Mouse (Mus musculus) liver, embryonic 11.5 days (tissue): Measurements from ENCODE around the gene Cwc22. TPM values are rescaled to one million over a fixed set of nuclear protein-coding genes. Genes with fewer than 3 reads are reported as not detected.

Experiments
- ATAC-seq: fragments of 200-750 bp; cut with Nextera tagmentation; replicated peaks from 2 replicates; pipeline ENCODE4 v1.8.0; 2017; ENCODE audit warnings: moderate number of reproducible peaks, mild to moderate bottlenecking, moderate TSS enrichment, moderate library complexity; ENCODE audit not compliant: low FRiP score
- DNase-seq: peaks from one replicate; pipeline ENCODE4 v3.0.0-alpha.2; 2017; ENCODE audit warnings: low spot score
- H3K27ac ChIP-seq: fragments of 300-500 bp; sonication (generic); 2 replicates; pipeline ENCODE4 v1.5.1; 2014; ENCODE audit warnings: mild to moderate bottlenecking, low read depth, low read length, control low read depth
- H3K27me3 ChIP-seq: fragments of 300-500 bp; sonication (generic); replicated peaks from 2 replicates; pipeline ENCODE4 v1.6.1; 2014; ENCODE audit warnings: low read length, mixed read lengths; ENCODE audit not compliant: control insufficient read depth, insufficient read depth
- H3K36me3 ChIP-seq: fragments of 300-500 bp; sonication (generic); 2 replicates; pipeline ENCODE4 v1.6.1; 2014; ENCODE audit warnings: mild to moderate bottlenecking, low read length, moderate library complexity, mixed read lengths; ENCODE audit not compliant: control insufficient read depth, insufficient read depth
- H3K4me1 ChIP-seq: fragments of 300-500 bp; sonication (generic); replicated peaks from 2 replicates; pipeline ENCODE4 v1.6.1; 2014; ENCODE audit warnings: low read length, mixed read lengths; ENCODE audit not compliant: control insufficient read depth, insufficient read depth
- H3K4me2 ChIP-seq: fragments of 300-500 bp; sonication (generic); 2 replicates; pipeline ENCODE4 v1.6.1; 2014; ENCODE audit warnings: mild to moderate bottlenecking, control low read depth, moderate library complexity
- H3K4me3 ChIP-seq: fragments of 300-500 bp; sonication (generic); 2 replicates; pipeline ENCODE4 v1.5.1; 2014; ENCODE audit warnings: low read depth, low read length, control low read depth
- H3K9ac ChIP-seq: fragments of 300-500 bp; sonication (generic); 2 replicates; pipeline ENCODE4 v1.6.1; 2014; ENCODE audit warnings: low read depth, low read length, control low read depth
- H3K9me3 ChIP-seq: fragments of 300-500 bp; sonication (generic); 2 replicates; pipeline ENCODE4 v1.6.1; 2016; ENCODE audit warnings: low read length, inconsistent platforms, mixed read lengths; ENCODE audit not compliant: control insufficient read depth
- WGBS: fragments of 180-500 bp; shearing (Covaris S2); extraction: QIAGEN DNeasy Blood & Tissue Kit; methylation state at CpG from one replicate; pipeline ENCODE4 v1.1.7; 2014; 5-methylcytosine and 5-hydroxymethylcytosine counted together
- polyA plus RNA-seq: library from polyadenylated mRNA; unstranded; fragments of >200 nt; fragmentation: Nextera tagmentation; extraction: Ambion mirVana; gene quantifications from 2 replicates; pipeline ENCODE4 v1.2.1, GENCODE M21; 2014

The Cwc22 gene
- polyA plus RNA-seq, 1 experiment from 2014 or later = 35.1 TPM

DNA sequence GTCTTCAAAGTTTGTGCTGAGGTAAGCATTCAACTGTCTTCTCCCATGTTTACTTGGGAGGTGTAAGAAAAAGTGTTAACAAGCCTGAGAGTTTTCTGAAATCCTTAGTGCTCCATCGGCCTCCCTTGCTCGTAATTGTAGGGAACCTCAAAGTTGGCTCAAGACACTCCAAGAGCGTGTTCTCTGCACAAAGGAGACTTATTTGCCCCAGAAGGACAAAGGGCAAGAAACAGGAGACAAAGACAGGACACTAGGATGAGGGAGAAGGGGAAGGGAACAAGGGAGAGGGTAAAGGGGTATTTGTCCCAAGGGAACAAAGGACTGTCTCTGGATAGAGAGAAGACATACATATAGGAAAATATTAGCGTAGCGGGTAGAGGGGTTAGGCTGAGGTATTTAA is 1.9 kb downstream of the Cwc22 start:
- Histone ChIP-seq H3K9ac (no peak overlapping the region), H3K9me3 (no peaks in the 10 kb centered on the region), H3K27me3 (no peaks in the 10 kb centered on the region), H3K36me3 (0 out of 2 replicates have a peak, but pooled peaks cover 2% of the 10 kb centered on the region), H3K4me3 (no peak overlapping the region), H3K27ac (no peak overlapping the region), H3K4me2 (no peak overlapping the region), H3K4me1 (peaks cover 3% of the 10 kb centered on the region)
- DNase-seq = no peak
- 95% methylated on average over 5 of the region's 5 CpGs for WGBS
- no peak for ATAC-seq

- ATAC-seq = no peak
- WGBS = 90% methylated on average over 2 of the region's 2 CpGs
- no peak overlapping the region for H3K4me3 ChIP-seq
- H3K4me1 ChIP-seq = peaks cover 3% of the 10 kb centered on the region
- H3K27me3 ChIP-seq = no peaks in the 10 kb centered on the region
- H3K9me3 ChIP-seq = no peaks in the 10 kb centered on the region
- DNase-seq = no peak
- H3K4me2 ChIP-seq = no peak overlapping the region
- peaks cover 2% of the 10 kb centered on the region; the same call in 1 of the 2 replicates for H3K36me3 ChIP-seq
- H3K9ac ChIP-seq = no peak overlapping the region
- no peak overlapping the region for H3K27ac ChIP-seq
These were observed 4.2 kb downstream of the Cwc22 start for GRCm38 (mm10) chr2:77941944-77942343.

GRCm38 (mm10) chr2:77938317-77938716 is 7.9 kb downstream of the Cwc22 start:
- peaks cover 17% of the 10 kb centered on the region; the same call in 1 of the 2 replicates for H3K36me3 ChIP-seq
- no peaks in the 10 kb centered on the region for H3K9me3 ChIP-seq
- no peak overlapping the region for H3K4me3 ChIP-seq
- WGBS = 90% methylated on average over 4 of the region's 4 CpGs
- H3K4me1 ChIP-seq = no peaks in the 10 kb centered on the region
- DNase-seq (no peak), ATAC-seq (no peak)
- H3K9ac ChIP-seq = no peak overlapping the region
- no peak overlapping the region for H3K27ac ChIP-seq
- H3K4me2 ChIP-seq = no peak overlapping the region
- H3K27me3 ChIP-seq = no peaks in the 10 kb centered on the region

- WGBS = 91% methylated on average over 3 of the region's 3 CpGs
- Histone ChIP-seq H3K4me3 (no peak overlapping the region), H3K9me3 (no peaks in the 10 kb centered on the region), H3K4me2 (no peak overlapping the region), H3K9ac (no peak overlapping the region), H3K27ac (no peak overlapping the region), H3K36me3 (peaks cover 17% of the 10 kb centered on the region; the same call in 1 of the 2 replicates), H3K27me3 (no peaks in the 10 kb centered on the region), H3K4me1 (no peaks in the 10 kb centered on the region)
- ATAC-seq = no peak
- DNase-seq = no peak
These were observed 8.4 kb downstream of the Cwc22 start for GRCm38 (mm10) chr2:77937818-77938217.

- Histone ChIP-seq H3K9ac (no peak overlapping the region), H3K27me3 (no peaks in the 10 kb centered on the region), H3K27ac (no peak overlapping the region), H3K4me1 (no peaks in the 10 kb centered on the region), H3K36me3 (peaks cover 32% of the 10 kb centered on the region), H3K9me3 (no peaks in the 10 kb centered on the region), H3K4me2 (no peak overlapping the region), H3K4me3 (no peak overlapping the region)
- WGBS = 93% methylated on average over 4 of the region's 4 CpGs
- ATAC-seq (no peak), DNase-seq (no peak)
These were observed 12.0 kb downstream of the Cwc22 start for GRCm38 (mm10) chr2:77934138-77934537.

DNA sequence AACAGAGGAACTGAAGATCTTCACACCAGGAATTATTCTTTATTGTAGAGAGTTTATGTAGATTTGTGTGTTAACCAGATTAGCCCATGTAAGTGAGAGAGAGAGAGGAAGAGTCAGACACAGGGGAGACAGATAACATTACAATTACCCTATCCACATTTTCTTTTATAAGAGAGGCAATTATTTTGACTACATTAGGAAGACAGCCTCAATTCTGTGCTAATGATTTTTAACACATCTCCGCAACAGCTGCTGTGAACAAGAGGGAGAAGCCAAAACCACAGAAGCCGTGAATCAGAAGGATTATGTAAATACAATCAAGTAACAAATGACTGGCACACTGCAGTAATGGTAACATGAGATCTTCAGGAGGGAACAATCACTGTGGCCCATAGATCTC is 12.5 kb downstream of the Cwc22 start:
- WGBS = 86% methylated on average over 2 of the region's 2 CpGs

DNA sequence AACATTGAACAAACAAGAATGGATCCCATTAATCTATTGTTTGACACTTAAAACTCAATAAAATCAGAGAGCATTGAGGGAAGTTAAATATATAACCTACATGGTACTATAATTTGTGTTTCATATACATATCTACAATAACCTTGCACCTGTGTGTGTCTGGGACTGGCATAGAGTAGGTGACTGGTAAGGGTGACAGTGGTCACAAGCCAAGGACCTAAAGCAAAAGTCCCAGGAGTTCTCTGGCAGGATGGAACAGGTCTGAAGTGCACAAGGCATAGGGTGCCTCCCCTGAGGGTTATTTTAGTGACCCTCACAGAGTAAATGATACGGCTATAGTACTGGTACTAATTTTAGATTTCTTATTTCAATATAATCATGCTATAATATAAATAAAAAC is 14.2 kb downstream of the Cwc22 start:
- DNase-seq = no peak
- no peak overlapping the region for H3K9ac ChIP-seq
- 92% methylated on average over 1 of the region's 1 CpGs for WGBS
- H3K4me3 ChIP-seq = no peak overlapping the region
- H3K27ac ChIP-seq = no peak overlapping the region
- ATAC-seq = no peak
- H3K4me2 ChIP-seq = no peak overlapping the region
- no peaks in the 10 kb centered on the region for H3K27me3 ChIP-seq
- H3K9me3 ChIP-seq = no peaks in the 10 kb centered on the region
- no peaks in the 10 kb centered on the region for H3K4me1 ChIP-seq
- peaks cover 38% of the 10 kb centered on the region for H3K36me3 ChIP-seq

More for the DNA sequence above, 12.5 kb downstream of the Cwc22 start:
- Histone ChIP-seq H3K4me1 (no peaks in the 10 kb centered on the region), H3K9ac (no peak overlapping the region), H3K4me3 (no peak overlapping the region), H3K9me3 (no peaks in the 10 kb centered on the region), H3K27me3 (no peaks in the 10 kb centered on the region), H3K36me3 (peaks cover 36% of the 10 kb centered on the region), H3K4me2 (no peak overlapping the region), H3K27ac (no peak overlapping the region)
- no peak for DNase-seq
- ATAC-seq = no peak

DNA sequence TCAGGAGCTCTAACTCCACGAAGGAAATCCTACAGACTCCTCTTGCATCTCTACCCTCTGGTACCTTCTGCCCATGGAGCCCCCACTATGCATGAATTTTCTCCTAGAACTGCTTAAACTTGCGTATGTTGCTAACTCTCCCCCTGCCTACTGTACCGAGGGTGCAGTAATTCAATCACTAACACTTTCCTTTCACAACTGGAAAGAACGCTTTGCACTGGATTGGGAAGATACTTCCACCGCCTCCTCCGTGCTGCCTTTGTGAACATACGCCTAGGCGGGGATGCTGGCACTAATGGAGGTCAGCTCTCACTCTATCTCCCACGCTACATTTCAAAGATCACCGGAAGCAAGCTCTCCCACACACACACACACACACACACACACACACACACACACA is 17.8 kb downstream of the Cwc22 start:
- peaks cover 31% of the 10 kb centered on the region for H3K36me3 ChIP-seq
- H3K9me3 ChIP-seq = no peaks in the 10 kb centered on the region
- H3K4me1 ChIP-seq = no peaks in the 10 kb centered on the region
- no peak overlapping the region for H3K4me2 ChIP-seq
- H3K27ac ChIP-seq = no peak overlapping the region
- DNase-seq = no peak
- 89% methylated on average over 10 of the region's 10 CpGs for WGBS
- no peak overlapping the region for H3K4me3 ChIP-seq
- ATAC-seq = no peak
- H3K27me3 ChIP-seq = no peaks in the 10 kb centered on the region
- no peak overlapping the region for H3K9ac ChIP-seq

- H3K9ac ChIP-seq = no peak overlapping the region
- H3K27ac ChIP-seq = no peak overlapping the region
- DNase-seq (no peak), ATAC-seq (no peak)
- WGBS = 86% methylated on average over 7 of the region's 7 CpGs
- peaks cover 34% of the 10 kb centered on the region for H3K36me3 ChIP-seq
- H3K4me2 ChIP-seq = no peak overlapping the region
- no peaks in the 10 kb centered on the region for H3K27me3 ChIP-seq
- no peaks in the 10 kb centered on the region for H3K9me3 ChIP-seq
- no peak overlapping the region for H3K4me3 ChIP-seq
- no peaks in the 10 kb centered on the region for H3K4me1 ChIP-seq
These were observed 19.7 kb downstream of the Cwc22 start for GRCm38 (mm10) chr2:77926468-77926867.
